Mouse (Mus musculus): ENCODE measurements around the gene Fndc7.
"Not testable (repeated sequence)": the region's sequence is repeated elsewhere in the genome, so short reads cannot be mapped to it uniquely, and the experiment has no call there.

Fndc7 gene

DNA sequence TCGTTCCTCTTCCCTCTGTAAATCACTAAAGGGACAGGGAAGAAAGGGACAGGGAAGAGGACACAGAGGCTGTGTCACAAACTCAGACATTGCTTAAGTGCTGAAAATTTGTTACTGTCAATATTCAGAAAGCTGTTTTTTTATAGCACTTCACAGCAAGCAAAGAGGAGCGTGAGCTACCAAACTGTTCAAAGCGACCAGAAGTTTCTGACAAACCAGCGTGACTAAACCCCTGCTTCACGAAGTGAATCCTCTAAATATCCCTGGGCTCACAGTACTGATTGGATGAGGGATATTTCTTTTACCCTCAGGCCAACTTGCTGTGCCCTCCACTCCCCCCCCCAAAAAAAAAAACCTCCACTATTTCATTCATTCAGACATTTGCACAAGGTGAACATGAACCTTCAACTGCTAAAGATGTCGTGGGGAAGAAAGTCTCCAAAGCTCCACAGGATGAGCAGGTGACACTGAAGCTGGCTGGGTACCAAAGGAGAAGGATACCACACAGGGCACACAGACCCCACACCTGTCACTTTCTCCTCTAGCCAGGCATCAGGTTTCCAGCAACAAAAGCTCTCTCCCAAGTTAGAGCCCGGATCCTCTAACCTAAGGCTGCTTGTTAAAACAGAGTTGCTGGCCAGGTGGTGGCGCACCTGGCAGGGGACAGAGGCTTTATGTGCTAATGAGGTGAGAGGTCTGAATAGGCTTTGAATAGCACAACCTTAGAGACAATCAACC is 33.3 kb downstream of the Fndc7 start:
- intact Hi-C loops (cut with DNase I) = no loop called here

GRCm38 (mm10) chr3:108855864-108856263 is 33.9 kb downstream of the Fndc7 start:
- intact Hi-C loops (cut with DNase I) = no loop called here

GRCm38 (mm10) chr3:108855371-108855770 is 34.4 kb downstream of the Fndc7 start:
- intact Hi-C loops (cut with DNase I) = no loop called here

GRCm38 (mm10) chr3:108853266-108853665 is 36.5 kb downstream of the Fndc7 start:
- intact Hi-C loops (cut with DNase I) = no loop called here

DNA sequence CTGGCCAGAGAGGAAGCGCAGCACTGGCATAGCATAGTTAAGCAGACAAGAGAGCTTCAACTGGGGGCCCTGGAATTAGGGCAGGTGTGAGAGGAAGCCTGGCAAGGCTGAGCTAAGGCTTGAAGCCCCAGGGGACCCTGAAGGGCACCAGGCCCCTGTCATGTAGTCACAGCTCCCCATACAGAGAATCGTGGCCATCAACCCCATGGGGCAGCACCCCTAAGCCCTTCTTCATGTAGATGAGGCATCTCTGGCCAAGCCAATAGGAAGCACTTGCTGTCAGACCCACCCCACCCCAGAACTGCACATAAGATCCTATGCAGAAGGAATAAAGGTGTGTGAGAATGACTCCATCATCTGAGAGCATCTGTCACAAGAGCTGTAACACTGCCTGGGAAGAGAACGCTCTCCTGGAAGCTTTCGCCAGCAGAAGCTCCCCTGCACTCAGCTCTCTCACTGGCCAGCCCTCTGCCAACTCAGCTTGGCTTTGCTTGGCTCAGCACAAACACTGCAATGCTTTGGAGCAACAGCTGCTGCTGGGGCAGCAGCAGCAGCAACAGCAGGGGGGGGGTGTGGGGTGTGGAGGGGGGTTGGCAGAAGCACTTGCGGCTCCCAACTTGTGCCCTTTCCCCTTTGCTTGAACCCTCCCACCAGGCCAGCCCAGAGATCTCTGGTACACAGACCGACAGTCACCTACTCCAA is 37.7 kb downstream of the Fndc7 start:
- intact Hi-C loops (cut with DNase I) = no loop called here

GRCm38 (mm10) chr3:108851554-108851953 is 38.3 kb downstream of the Fndc7 start:
- intact Hi-C loops (cut with DNase I) = no loop called here

DNA sequence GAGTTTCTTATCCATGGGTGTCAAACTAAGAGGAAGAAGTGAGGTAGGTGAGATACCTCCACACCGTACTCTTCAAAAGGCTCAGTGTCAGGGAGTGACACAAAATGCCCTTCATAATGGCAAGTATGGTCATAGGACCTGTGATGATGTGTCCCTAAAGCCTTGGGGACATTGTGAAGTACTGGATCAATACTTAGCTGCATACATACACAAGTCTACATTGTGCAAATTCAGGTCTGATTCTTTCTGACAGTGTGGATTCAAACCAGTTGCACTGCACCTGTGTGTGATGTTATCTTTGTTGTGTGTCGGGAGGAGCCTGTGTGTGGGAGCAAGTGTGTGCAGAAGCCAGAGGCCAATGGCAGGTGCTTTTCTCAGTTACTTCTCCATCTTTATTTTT is 38.7 kb downstream of the Fndc7 start:
- intact Hi-C loops (cut with DNase I) = no loop called here

DNA sequence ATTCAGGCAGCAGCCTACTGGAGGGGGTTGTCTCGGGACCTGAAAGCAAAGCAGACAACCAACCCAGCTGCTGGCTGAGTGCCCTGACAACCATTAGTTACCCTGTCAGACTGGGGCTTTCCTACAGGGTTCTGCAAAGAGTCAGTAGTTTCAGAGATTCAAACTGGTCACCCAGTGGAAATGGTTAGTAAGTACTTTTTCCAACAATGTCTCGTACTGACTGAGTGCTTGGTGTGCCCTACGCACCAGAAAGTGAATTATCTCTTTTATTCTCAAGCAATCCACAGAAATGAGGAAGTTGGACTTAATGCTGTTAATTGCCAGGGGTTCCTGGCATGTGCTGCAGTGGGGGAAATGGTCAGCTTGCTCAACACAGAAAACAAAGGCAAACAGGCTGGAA is 39.3 kb downstream of the Fndc7 start:
- intact Hi-C loops (cut with DNase I) = no loop called here

DNA sequence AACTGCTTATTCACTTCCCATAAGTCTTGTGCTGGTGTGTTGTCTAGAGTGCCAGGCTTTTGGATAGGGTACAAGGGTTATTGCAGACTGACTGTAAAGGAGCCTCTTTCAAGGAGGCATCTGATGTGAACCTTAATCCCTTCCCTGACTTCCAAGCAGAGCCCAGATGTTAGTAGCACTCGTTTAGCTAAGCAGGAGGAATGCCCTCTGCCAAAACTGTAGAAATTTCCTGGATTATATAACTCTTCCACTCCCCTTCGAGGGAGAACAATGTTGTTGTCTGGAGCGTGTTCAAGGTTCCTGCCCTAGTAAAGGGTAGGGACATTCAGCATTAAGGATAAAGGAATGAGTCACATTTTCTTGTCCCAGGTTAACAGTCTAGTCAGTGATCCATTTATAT is 43.2 kb downstream of the Fndc7 start:
- intact Hi-C loops (cut with DNase I) = no loop called here

DNA sequence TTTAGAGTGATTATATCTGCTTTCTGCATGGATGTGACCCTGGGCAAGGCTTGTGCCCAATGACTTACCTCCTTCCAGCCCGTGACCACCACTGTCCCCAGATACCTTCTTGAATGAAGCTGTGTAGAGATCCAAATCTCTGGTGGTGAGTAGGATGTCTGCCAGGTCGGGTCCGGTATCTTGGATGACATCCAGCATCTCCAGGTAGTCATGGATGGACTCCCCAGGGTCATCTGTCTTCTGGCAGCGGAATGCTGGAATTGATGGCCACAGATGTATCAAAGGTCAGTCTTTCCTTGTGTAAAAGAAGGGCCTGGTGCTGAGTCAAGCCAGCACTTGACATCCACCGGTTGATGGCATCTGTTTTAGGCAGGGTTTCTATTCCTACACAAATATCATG is 45.3 kb downstream of the Fndc7 start:
- intact Hi-C loops (cut with DNase I) = loop anchor here (5.0 kb wide), 1 partner anchor 68 kb away; the partner anchor contains the start of gene Prpf38b

- intact Hi-C loops (cut with DNase I) = loop anchor here (5.0 kb wide), 1 partner anchor 68 kb away; the partner anchor contains the start of gene Prpf38b
Measured at GRCm38 (mm10) chr3:108844026-108844425, 45.8 kb downstream of the Fndc7 start.

GRCm38 (mm10) chr3:108840716-108841054 is 49.1 kb downstream of the Fndc7 start:
- intact Hi-C loops (cut with DNase I) = loop anchor here (5.0 kb wide), 1 partner anchor 72 kb away; the partner anchor contains the start of gene Prpf38b

DNA sequence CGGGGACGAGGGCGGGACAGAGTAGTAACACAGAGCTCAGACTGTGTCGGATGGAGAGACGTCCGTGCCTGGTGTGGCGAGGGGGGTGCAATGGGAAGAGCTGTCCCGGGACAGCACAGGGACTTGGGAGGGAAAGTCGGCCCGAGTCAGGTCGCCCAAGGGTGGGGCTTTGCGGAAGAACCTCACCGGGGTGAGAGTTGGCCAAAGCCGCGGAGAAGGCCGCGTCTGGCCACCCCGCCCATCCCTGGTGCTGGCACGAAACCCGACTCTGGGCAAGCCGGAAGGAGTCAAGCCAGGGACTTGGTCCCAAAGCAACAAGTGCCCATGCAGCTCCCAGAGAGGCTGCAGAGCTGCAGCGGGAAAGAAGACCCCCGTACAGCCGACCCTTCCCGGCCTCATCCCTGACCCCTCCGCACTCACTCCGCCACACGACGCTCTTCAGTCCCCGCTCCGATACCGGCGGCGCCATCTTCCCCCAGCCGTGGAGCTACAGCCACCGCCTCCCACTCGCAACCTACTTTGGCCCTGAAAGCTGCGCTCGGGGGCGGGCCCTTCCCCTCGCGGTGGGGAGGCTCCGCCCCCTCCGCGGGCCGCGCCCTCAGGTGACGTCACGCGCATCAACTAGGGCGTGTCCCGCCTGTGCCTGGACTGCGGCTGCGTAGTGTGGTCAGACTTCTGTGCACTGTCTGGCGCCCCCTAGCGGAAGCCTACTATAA is 49.6 kb downstream of the Fndc7 start, which contains the start of gene Stxbp3:
TSS of gene Stxbp3 (minus strand) at position 527 of the 716 bp plus-strand sequence.
- intact Hi-C loops (cut with DNase I) = loop anchor here (5.0 kb wide), 1 partner anchor 72 kb away; the partner anchor contains the start of gene Prpf38b

DNA sequence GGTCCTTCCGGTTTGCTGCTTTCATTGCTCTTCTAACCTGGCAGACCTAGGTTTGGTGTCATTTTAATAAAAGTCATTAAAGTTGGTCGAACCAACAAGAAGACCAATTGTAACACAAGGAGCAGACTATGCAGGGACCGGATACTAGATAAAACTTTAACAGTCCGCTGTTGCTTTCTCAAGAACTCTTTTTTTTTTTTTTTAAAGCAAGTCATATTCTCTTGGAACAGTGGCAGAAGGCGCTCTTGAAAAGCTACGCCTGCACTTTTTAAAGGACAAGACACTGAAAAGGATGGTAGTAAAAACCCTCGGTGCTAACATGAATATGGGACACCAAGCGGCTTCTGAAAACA is 50.2 kb downstream of the Fndc7 start:
- intact Hi-C loops (cut with DNase I) = no loop called here

DNA sequence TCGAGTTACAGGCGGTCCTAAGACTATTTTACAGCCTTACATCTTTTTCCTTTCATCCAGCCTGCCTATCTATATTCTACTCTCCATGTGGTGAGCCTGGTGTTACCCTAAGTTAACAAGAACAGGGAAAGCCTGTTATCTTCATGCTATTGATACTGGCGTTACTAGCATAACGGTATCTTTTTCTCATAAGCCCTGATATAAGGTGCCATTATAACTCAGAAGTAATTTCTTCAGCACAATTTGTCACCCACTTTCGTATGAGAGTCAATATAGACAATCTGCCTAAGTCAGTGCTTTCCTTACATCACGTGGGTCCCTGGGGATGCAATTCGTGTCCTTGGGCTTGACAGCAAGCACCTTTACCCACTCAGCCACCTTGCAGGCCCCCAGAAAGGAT is 50.8 kb downstream of the Fndc7 start:
- intact Hi-C loops (cut with DNase I) = no loop called here

DNA sequence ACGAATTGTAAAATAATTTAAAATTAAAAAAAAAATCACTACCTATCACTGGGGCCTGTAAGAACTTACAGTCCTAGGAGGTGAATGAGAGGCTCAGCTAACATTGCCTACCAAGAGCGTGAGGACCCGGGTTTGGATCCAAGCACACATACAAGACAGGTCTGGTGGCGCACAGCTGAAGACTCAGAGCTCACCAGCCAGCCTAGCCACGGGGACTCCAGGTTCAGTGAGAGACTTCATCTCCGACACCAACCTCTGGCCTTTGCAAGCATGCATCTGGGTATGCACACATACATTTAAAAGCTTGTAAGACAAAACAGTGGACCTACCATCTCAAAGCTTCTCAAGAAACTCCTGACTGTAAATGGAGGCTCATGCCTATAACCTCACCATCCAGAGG is 52.9 kb downstream of the Fndc7 start:
- intact Hi-C loops (cut with DNase I) = no loop called here

- intact Hi-C loops (cut with DNase I) = not testable (repeated sequence)
Measured at GRCm38 (mm10) chr3:108833717-108834116, 56.1 kb downstream of the Fndc7 start.

GRCm38 (mm10) chr3:108831750-108832149 is 58.1 kb downstream of the Fndc7 start:
- intact Hi-C loops (cut with DNase I) = no loop called here

DNA sequence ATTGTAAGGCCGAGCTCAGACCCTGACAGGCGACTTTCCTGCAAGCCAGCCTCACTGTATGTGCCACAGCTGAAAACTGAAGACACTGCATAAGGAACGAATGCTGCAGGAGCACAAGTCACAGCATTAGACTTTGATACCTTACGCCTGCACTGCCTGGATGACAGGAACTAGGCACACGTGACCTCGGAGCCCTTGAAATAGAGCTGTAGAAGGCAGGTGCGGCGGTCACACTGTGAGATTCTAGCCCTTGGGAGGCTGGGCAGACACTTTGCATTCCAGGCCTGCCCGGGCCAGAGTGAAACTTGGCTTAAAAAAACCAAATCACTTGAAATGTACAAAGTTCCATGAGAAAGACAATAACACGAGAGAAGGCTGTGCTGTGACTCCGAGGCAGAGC is 59.3 kb downstream of the Fndc7 start:
- intact Hi-C loops (cut with DNase I) = no loop called here

GRCm38 (mm10) chr3:108815631-108816030 is 74.2 kb downstream of the Fndc7 start:
- intact Hi-C loops (cut with DNase I) = no loop called here

- intact Hi-C loops (cut with DNase I) = no loop called here
Measured at GRCm38 (mm10) chr3:108810747-108811263, 79.0 kb downstream of the Fndc7 start.

DNA sequence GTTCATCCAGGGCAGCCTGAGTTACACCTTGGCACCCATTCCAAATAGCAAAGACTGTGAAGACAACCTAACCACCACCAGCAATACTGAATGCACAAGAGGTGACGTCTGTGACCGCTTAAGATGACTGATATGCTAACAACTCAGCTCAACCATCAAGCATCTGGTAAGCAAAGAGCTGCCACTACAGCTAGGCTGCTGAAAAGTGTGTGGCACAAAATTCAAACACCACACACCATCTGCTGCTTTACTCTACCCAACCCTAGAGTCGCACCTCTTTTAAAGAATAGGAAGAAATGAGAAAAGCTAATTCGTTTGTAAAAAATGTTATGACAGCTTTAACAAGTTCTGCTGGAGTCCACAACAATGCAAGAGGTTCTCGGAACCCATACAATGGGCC is 84.2 kb downstream of the Fndc7 start:
- intact Hi-C loops (cut with DNase I) = no loop called here

Measured in adrenal gland (tissue).